Mouse (Mus musculus) hindbrain, embryonic 16.5 days (tissue): ENCODE data around the gene Spsb4. TPM values are rescaled to one million over a fixed set of nuclear protein-coding genes. Genes with fewer than 3 reads are reported as not detected.
A peak's percentile ranks its signal among the peaks of the same experiment; 100 is the strongest.

Experiments used
- ATAC-seq: fragments of 200-750 bp; cut with Nextera tagmentation; 2 replicates; pipeline ENCODE4 v1.8.0; 2017; ENCODE audit warnings: moderate TSS enrichment, moderate library complexity
- H3K27ac ChIP-seq: fragments of 300-500 bp; sonication (generic); 2 replicates; pipeline ENCODE4 v1.5.1; 2014; ENCODE audit warnings: low read depth, mild to moderate bottlenecking, control low read depth, low read length, moderate library complexity
- H3K27me3 ChIP-seq: fragments of 300-500 bp; sonication (generic); replicated peaks from 2 replicates; pipeline ENCODE4 v1.6.1; 2014; ENCODE audit warnings: low read length; ENCODE audit not compliant: control insufficient read depth, insufficient read depth
- H3K36me3 ChIP-seq: fragments of 300-500 bp; sonication (generic); 2 replicates; pipeline ENCODE4 v1.6.1; 2014; ENCODE audit warnings: mild to moderate bottlenecking, low read length, moderate library complexity, mixed read lengths; ENCODE audit not compliant: control insufficient read depth, insufficient read depth
- H3K4me1 ChIP-seq: fragments of 300-500 bp; sonication (generic); 2 replicates; pipeline ENCODE4 v1.6.1; 2014; ENCODE audit warnings: low read depth, low read length; ENCODE audit not compliant: control insufficient read depth, insufficient read depth
- H3K4me2 ChIP-seq: fragments of 300-500 bp; sonication (generic); 2 replicates; pipeline ENCODE4 v1.6.1; 2014; ENCODE audit warnings: mild to moderate bottlenecking, low read length, control low read depth, moderate library complexity
- H3K4me3 ChIP-seq: fragments of 300-500 bp; sonication (generic); 2 replicates; pipeline ENCODE4 v1.5.1; 2014; ENCODE audit warnings: mild to moderate bottlenecking, low read length, control low read depth, moderate library complexity
- H3K9ac ChIP-seq: fragments of 300-500 bp; sonication (generic); 2 replicates; pipeline ENCODE4 v1.6.1; 2014; ENCODE audit warnings: low read depth, mild to moderate bottlenecking, control low read depth, low read length, moderate library complexity
- H3K9me3 ChIP-seq: fragments of 300-500 bp; sonication (generic); 2 replicates; pipeline ENCODE4 v1.6.1; 2014; ENCODE audit warnings: mild to moderate bottlenecking, low read length, moderate library complexity; ENCODE audit not compliant: control insufficient read depth
- WGBS: fragments of 180-500 bp; shearing (Covaris S2); extraction: QIAGEN DNeasy Blood & Tissue Kit; methylation state at CpG from one replicate; pipeline ENCODE4 v1.1.7; 2014; 5-methylcytosine and 5-hydroxymethylcytosine counted together
- polyA plus RNA-seq: library from polyadenylated mRNA; unstranded; fragments of >200 nt; fragmentation: Nextera tagmentation; extraction: Ambion mirVana; gene quantifications from 2 replicates; pipeline ENCODE4 v1.2.1, GENCODE M21; 2015

The Spsb4 gene
- polyA plus RNA-seq, 1 experiment from 2014 or later, result 39.8 TPM

- Histone ChIP-seq H3K4me2 (no peak overlapping the region), H3K9me3 (no peaks in the 10 kb centered on the region), H3K9ac (no peak overlapping the region), H3K27ac (no peak overlapping the region), H3K4me1 (peaks cover 21% of the 10 kb centered on the region), H3K4me3 (no peak overlapping the region), H3K27me3 (no peaks in the 10 kb centered on the region), H3K36me3 (no peaks in the 10 kb centered on the region)
- ATAC-seq, result peak; percentile 25; the same call in 1 of the 2 replicates
- 15% methylated on average over 10 of the region's 10 CpGs for WGBS
Observed at GRCm38 (mm10) chr9:96989389-96989990, 29.2 kb downstream of the Spsb4 start.

GRCm38 (mm10) chr9:96986797-96987473 is 31.7 kb downstream of the Spsb4 start:
- 46% methylated on average over 11 of the region's 11 CpGs for WGBS
- Histone ChIP-seq H3K4me3 (no peak overlapping the region), H3K36me3 (no peaks in the 10 kb centered on the region), H3K9ac (peak overlapping the region; percentile 27), H3K9me3 (no peaks in the 10 kb centered on the region), H3K4me1 (peaks cover 26% of the 10 kb centered on the region), H3K27ac (peak overlapping the region; percentile 34; the same call in 1 of the 2 replicates), H3K4me2 (no peak overlapping the region), H3K27me3 (no peaks in the 10 kb centered on the region)
- peak; percentile 31 for ATAC-seq

- Histone ChIP-seq H3K9ac (no peak overlapping the region), H3K4me1 (peaks cover 39% of the 10 kb centered on the region), H3K4me3 (no peak overlapping the region), H3K4me2 (no peak overlapping the region), H3K27ac (no peak overlapping the region), H3K27me3 (no peaks in the 10 kb centered on the region), H3K9me3 (no peaks in the 10 kb centered on the region), H3K36me3 (no peaks in the 10 kb centered on the region)
- 86% methylated on average over 8 of the region's 8 CpGs for WGBS
- ATAC-seq, result no peak
Observed at GRCm38 (mm10) chr9:96984034-96984433, 34.6 kb downstream of the Spsb4 start.

GRCm38 (mm10) chr9:96982940-96983339 is 35.7 kb downstream of the Spsb4 start:
- no peak overlapping the region for H3K27ac ChIP-seq
- H3K9me3 ChIP-seq, result no peaks in the 10 kb centered on the region
- H3K4me1 ChIP-seq, result peaks cover 45% of the 10 kb centered on the region
- H3K36me3 ChIP-seq, result no peaks in the 10 kb centered on the region
- H3K4me3 ChIP-seq, result no peak overlapping the region
- no peak overlapping the region for H3K4me2 ChIP-seq
- ATAC-seq, result no peak
- no peak overlapping the region for H3K9ac ChIP-seq
- WGBS, result 57% methylated on average over 3 of the region's 3 CpGs
- no peaks in the 10 kb centered on the region for H3K27me3 ChIP-seq

- no peak for ATAC-seq
- H3K4me3 ChIP-seq, result no peak overlapping the region
- no peak overlapping the region for H3K27ac ChIP-seq
- 28% methylated on average over 3 of the region's 3 CpGs for WGBS
- H3K4me2 ChIP-seq, result no peak overlapping the region
- H3K9me3 ChIP-seq, result no peaks in the 10 kb centered on the region
- H3K4me1 ChIP-seq, result peaks cover 50% of the 10 kb centered on the region
- H3K27me3 ChIP-seq, result no peaks in the 10 kb centered on the region
- H3K36me3 ChIP-seq, result no peaks in the 10 kb centered on the region
- H3K9ac ChIP-seq, result no peak overlapping the region
Observed at GRCm38 (mm10) chr9:96982351-96982750, 36.3 kb downstream of the Spsb4 start.

GRCm38 (mm10) chr9:96981836-96982235 is 36.8 kb downstream of the Spsb4 start:
- Histone ChIP-seq H3K9ac (no peak overlapping the region), H3K27me3 (no peaks in the 10 kb centered on the region), H3K4me3 (no peak overlapping the region), H3K4me2 (no peak overlapping the region), H3K27ac (no peak overlapping the region), H3K9me3 (no peaks in the 10 kb centered on the region), H3K36me3 (no peaks in the 10 kb centered on the region), H3K4me1 (peaks cover 49% of the 10 kb centered on the region)
- WGBS, result 78% methylated on average over 5 of the region's 5 CpGs
- ATAC-seq, result no peak

- no peak overlapping the region for H3K4me2 ChIP-seq
- no peak for ATAC-seq
- H3K27ac ChIP-seq, result no peak overlapping the region
- no peaks in the 10 kb centered on the region for H3K9me3 ChIP-seq
- H3K4me3 ChIP-seq, result no peak overlapping the region
- WGBS, result 13% methylated on average over 9 of the region's 9 CpGs
- no peaks in the 10 kb centered on the region for H3K27me3 ChIP-seq
- peak overlapping the region; percentile 35; the same call in 1 of the 2 replicates for H3K9ac ChIP-seq
- H3K4me1 ChIP-seq, result peaks cover 46% of the 10 kb centered on the region
- H3K36me3 ChIP-seq, result no peaks in the 10 kb centered on the region
Observed at GRCm38 (mm10) chr9:96981121-96981520, 37.5 kb downstream of the Spsb4 start.

- Histone ChIP-seq H3K4me3 (no peak overlapping the region), H3K9ac (no peak overlapping the region), H3K4me2 (no peak overlapping the region), H3K27me3 (no peaks in the 10 kb centered on the region), H3K9me3 (no peaks in the 10 kb centered on the region), H3K4me1 (peaks cover 46% of the 10 kb centered on the region), H3K27ac (0 out of 2 replicates have a peak overlapping the region, but pooled peaks have one; percentile 23), H3K36me3 (no peaks in the 10 kb centered on the region)
- peak; percentile 65 for ATAC-seq
- 21% methylated on average over 10 of the region's 10 CpGs for WGBS
Observed at GRCm38 (mm10) chr9:96980037-96980997, 38.3 kb downstream of the Spsb4 start.
